Mouse (Mus musculus) frontal cortex, postnatal 25 days (tissue): Measurements from ENCODE around the gene Hmcn1.

Experiments
- DNase-seq, 2 experiments: peaks; one replicate each; pipeline ENCODE4 v3.0.0; 2022; ENCODE audit warnings: low spot score in 2 of 2

The Hmcn1 gene

DNA sequence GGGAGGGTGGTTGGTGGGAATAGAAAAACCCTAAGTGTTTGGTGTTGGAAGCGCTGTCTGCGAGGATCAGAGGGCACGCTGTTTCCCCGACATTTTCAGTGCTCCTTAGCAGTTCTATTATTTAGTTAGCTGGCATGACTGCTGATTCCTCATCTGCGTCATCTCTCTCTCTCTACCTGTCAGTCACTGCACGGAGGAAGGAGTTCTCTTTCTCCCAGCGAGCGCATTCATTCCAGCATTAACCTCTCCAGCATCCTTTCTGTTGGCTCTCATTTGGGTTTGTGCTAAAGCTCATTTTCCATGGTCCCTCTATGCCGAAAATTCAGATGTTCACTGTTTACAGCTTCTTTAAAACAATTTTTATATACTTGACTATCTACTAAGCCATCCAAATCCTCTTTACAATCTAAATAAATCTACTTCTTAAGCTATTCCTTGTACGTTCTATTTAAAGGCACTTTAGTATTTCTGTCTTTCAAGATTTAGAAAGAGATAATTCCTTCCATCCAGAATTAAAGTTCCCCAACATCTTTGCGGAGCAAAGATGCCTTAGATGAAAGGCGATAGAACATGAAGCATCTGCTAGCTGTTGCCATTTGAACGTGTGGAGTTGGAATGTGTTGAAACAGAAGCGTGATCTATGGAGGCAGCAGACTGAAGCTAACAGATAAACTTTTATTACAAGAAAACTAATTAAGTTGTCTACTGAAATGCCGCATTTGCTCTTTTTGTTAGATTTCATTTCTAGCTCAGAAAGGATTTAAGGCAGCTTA, 210.0 kb downstream of the Hmcn1 start:
- DNase-seq = no peak

DNA sequence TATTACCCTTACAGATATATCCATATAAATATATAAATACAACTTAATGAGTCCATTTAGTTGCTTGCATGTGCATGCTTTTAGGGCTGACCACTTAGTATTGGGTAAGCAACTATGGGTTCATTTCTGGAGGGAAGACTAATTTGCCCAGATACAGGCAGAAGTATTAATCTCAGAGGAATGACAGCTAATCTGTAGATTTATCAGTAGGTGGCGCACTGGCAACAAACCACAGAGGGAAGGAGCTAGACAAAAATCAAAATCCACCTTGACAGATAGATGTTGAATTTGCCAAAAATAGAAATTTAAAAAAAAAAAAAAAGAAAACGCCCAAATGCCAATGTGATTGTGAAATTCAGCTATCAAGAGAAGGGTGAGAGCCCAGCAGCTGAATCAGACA, 213.3 kb downstream of the Hmcn1 start:
- no peak for DNase-seq

DNA sequence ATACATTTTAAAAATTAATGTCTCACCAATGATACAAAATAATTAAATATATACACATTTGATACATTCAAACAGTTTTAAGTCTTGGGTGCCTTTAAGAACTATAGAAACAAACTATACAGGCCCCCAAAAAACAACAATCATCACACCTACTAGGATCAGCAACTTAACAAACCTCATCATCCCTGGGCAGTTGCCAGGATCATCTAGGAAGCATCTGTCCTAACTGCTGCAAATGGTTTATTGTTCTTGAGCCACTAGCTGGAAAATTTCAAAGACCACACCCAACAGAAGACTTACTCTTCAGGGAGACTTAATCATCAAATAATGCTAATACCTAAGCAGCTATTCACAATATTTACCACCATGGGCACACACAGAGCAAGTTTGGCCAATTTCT, 216.5 kb downstream of the Hmcn1 start:
- DNase-seq = no peak

DNA sequence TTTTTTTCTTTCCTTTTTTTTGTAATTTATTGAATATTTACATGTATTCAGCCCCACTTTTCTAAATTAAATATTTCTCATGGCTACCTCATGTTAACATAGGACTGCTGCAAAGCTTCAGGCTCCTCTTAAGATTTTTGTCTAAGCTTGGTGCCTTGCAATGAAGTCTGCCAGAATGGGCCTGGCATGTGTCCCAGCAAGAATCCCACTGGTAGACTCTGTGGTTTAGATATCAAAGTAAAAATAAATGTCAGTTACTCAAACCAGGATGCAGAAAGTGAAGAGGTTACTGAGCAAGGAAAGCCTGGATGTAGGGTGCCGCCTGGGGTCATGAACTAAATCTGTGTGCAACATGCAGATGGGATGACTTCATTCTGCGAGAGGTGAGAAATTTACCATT, 217.5 kb downstream of the Hmcn1 start:
- DNase-seq = no peak

DNA sequence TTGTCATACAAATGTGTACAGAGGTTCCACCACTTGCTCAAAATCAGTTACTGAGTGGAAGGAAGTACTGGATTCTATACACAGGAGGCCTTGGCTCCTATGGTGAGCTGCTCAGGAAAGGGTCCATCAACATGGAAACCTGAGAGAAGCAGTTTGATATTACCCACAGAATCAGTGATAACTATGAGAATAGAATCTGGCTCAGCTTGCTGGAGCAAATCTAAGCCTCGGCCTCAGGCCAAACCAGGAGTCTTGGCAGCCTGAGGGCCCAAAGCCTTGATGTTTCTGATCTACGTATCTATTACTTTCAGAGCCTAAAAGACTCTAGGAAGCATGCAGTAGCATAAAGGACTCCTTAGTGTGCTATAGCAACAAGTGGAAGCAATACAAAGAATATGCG, 220.3 kb downstream of the Hmcn1 start:
- DNase-seq = no peak

DNA sequence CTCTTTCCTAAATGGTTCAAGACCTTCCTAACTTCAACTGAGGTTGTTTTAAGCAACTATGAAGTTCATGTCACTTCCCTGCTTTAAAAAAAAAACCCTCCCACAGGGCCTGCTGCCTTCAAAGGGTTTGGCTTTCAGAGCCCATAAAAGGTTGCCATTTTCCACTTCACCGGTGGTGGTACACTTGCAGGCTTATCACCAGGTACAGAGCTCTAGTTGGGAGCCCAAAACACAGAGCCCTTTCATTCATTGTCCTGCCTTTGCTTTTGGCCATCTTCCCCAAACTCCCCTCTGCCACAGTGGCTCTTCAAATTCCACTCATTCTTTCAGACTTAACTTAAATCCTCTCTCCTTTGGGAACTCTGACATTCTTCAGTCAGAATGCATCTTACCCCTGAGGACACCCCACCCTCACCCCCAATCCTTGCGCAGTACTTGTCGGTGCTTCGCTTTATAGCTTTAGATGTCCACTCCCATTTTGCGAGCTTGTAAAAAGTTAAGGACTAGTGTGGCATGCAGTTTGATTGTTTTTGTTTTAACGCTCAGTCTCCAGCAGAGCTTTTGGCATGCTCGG, 222.2 kb downstream of the Hmcn1 start:
- no peak for DNase-seq

DNA sequence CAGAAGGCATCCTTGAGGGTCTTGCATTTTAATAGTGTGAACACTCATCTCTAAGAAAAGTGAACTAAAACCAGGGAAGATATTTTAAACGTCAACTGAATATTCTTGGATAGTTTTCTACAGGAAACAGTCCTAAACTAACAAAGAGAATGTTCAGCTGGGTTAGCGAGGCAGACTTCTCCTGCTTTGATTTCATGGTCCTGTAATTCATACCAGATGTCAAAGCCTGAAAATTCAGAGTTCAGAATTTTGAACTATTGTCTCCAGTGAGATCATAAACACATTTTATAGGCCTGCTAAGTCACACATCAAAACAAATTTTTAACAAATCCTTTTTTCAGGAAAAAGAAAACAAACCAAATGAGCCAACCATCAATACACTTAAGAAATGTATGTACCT, 223.4 kb downstream of the Hmcn1 start:
- DNase-seq = no peak

DNA sequence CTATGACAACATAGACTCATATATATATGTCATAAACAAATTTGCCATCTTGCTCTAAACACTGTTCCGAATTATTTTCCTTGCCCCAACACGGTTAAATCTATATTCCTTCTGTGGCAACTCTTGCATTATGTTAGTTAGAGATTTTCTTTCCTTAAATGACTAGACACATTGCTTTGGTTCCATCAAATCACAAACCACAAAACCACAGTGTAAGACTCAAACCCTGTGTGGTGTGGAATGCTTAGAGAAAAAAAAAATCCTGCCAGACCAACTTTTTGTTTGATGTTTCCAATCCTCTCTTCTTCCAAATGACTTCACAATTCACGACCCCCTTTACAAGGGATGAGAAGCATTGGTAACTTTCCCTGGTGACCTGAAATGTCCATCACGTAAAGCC, 231.6 kb downstream of the Hmcn1 start:
- DNase-seq = no peak

DNA sequence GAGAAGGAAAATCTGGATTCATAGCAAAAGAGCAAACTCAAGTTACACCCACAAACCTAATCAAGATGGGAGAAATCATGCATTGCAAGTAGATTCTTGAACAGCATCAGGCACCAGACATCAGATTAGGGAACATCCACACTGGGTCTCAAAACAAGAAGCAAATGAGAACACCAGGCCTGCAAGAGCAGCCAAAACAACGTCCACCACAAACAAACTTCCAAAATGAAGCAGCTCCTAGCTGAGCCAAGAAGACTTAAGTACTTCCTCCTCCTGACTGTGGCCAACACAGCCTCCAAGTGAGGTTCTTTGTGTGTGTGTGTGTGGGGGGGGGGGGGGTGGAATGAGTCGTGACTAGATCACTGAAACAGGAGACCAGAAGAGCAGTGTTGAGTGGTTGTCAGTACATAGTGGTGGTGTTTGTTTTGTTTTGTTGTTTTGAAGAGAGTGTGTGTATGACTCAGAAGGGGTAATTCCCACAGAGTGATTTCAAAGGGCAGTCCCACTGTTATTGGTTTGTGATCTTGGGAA, 232.4 kb downstream of the Hmcn1 start:
- DNase-seq = no peak

DNA sequence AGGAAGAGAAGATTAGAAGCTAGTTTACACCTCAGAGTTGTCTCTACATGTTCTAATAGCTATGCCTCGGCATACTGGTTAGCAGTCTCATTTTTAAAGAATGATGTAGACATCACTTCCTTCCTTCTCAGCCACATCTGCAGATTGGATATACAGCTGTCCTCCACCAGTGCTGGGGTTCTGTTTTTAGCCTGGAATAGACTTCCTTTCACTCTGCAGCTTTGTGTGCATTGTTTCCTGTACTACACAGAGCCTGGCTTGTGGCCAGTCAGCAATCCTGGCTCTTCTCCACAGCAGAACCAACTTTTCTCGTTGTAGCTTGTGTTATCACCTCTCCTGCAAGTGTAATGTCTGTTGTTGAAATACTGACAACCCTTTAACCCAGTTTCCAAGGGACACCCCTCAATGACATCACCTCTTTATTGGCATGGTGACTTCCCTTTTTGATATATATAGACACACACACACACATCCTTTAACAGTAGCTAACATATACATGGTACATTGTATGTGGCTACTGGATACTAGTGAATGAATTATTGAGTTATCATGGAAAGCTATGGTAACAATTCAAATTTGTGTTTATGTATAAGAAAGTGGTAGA, 233.7 kb downstream of the Hmcn1 start:
- no peak for DNase-seq

DNA sequence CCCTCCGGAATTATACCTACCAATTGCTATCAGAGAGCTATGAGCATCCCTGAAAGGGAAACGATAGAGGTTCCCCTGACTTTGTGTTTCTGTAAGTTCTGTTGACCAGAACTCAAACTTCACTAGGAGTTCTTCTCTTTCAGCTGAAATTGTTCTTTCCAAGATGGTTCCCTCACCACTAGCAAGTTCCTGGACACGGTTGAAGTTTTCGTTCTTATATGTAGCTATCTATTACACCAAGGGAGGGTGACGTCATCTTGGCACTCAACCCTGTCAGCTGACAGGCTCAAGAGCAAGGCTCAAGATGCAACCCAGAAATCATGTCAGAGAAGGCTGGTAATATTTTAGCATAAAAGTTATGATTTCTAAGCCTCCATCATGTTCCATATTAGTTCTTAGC, 239.3 kb downstream of the Hmcn1 start:
- DNase-seq = no peak

DNA sequence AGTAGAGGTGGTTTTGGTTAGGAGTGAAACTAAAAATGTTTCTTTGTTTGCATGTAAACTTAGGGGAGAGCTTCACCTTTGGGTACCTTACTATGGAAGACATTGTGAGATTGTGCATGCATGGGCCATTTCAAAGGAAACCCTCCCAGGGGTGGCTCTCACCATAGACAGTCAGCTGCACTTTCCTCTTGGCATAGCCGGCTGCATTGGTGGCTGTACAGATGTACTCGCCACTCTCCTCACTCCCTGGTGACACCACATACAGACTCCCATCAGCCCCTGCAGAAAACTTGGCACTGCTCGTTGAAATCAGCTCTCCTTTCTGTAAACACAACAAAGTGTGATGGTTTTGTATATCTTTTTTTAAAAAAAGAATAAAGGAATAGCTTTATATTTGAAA, 244.5 kb downstream of the Hmcn1 start:
- no peak for DNase-seq

DNA sequence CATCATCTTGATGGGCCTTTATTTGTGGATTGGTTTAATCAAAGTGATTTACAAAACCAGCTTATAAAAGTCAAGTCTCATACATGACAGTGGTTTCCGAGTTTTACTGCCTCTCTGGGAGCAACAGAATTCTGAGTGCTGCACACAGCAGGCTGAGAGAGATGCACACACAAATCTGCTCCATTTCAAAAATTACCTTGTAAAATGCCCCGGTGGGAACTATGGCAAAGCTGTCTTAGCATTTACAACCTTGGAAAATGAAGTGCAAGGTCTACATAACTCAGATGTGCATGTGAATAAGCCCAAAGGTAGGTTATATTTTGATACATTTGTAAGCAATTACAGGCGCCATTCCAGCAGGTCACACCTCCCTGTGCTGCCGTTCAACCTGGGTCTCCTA, 245.5 kb downstream of the Hmcn1 start:
- no peak for DNase-seq

DNA sequence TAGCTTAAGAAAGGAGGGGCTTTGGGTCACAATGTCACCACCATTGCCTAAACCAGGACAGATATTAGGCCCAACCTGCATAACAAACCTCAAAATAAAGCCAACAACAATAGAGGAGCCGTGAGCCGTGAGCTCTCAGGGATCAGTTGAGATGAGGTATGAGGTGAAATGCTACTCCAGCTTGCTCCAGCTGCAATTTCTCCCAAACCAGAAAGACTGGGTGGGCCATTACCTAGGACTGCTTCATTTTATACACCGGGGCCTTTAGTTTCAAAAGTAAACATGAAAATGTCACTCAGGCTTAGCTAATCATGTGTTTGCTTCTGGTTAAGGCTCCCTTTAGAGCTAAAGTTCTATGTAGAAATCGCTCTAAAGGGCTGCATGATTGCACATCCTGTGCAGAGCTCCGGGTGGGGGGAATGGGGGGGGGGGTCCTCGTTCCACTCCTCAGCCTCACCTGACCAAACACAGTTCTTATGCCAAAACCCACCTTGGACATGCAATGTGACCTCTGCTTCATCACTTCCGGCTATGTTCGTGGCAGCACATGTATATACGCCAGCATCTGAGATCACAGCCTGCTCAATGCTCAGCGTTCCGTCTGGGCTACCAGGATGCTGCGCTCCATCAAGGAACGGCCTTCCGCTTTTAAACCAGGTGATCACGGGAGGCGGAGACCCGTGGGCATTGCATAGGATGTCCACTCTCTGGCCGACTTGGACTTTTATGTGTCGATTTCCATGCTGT, 250.0 kb downstream of the Hmcn1 start:
- DNase-seq = no peak

DNA sequence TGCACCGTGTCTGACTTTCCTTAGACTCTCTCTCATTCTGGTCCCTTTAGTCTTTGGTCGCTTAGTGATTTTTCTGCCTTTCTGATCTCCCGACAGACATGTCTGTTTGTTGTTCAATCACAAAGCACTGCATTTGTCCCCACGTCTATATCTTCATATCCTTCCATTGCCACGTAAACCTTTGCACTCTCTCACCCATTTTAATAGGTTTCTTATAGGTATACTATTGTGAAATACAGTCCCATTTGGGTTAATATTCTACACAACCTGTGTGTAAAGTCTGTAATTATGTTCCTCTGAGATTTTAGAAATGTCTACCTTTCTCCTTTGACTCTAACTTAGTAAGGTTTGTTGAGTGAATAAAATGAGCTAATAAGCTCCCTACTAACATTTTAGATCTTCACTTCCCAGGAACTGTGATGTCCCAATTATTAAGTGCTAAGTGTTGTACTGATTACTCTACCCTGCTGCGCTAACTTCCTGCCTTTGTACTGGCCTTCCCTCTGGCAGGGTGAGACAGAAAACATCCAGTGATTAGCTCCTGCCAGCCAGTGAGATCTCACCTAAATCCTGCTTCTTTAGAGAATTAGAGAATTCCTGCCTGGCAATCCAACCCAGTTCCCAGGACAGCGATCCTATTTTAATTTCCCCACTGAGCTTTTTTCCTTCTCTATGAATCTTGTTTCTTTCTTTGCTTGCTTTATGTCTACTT, 250.7 kb downstream of the Hmcn1 start:
- DNase-seq = no peak

DNA sequence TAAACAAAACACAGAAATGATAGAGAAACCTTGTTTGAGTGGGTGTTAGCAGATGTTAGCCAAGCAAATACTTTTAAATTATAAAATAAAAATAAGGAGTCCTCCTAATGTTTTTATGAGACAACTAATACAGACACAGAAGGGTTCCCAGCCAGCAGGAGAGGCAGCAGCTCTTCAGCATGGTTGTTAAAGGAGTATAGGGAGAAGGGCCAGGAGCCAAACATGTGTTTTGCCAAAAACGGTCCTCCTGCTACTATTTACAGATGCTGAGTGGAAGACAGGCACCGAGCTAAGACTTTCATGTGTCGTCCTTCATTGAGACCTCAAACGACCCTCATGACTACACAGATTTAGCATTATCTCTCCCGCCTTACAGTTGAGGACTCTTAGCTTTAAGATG, 281.8 kb downstream of the Hmcn1 start:
- DNase-seq = no peak

DNA sequence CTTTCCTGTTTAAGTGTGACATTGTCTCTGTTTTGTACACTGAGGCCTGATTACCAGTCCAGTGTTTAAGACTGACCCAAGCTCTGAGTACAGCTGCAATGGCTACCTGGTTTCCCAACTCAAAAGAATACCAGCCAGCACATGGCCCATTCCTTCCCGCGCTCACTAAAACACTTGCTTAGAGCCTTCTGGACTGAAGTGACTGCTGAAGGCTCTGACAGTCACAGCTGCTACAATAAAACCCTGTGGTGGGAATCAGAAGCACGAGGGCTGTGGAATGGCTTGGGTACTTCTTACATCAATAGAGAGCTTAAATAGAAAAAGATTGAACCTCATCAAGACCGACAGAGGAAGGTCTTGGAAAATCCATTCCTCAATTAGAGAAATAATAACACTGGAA, 286.7 kb downstream of the Hmcn1 start:
- no peak for DNase-seq

DNA sequence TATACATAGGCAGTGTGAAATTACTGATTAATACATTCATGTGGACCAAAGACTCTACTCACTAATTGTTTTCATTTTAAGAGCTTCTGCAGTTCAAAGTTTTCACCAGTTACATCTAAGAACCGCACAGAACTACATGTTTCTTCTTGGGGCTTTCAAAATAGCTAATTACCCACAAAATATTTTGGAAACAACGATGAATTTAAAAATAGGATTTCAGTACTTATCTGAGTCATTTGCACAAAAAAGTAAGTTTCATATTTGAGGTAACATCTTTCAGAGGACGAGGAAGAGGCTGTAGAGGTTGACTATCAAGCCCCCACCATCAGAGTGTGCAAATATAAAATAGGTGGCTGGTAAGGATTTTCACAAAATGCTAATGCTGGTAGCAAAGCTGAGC, 295.5 kb downstream of the Hmcn1 start:
- no peak for DNase-seq

DNA sequence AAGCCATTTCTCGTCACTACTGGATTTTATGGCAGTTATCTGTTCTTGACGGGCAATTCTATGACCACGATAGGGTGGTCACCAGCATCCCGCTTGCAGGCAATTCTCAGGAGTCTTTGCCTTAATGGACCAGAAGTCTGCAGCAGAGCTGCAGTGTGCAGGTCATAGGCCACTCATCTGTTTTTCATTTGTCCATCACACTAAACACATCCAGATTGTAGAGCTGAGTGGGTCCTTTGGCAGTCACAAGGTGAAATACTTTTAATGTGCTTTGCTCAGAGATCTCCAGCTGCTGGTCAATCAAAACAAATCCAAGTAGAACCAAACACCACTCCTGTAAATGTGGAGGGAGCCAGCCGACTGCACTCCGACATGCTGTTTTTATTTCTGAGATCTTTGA, 311.2 kb downstream of the Hmcn1 start:
- no peak for DNase-seq

DNA sequence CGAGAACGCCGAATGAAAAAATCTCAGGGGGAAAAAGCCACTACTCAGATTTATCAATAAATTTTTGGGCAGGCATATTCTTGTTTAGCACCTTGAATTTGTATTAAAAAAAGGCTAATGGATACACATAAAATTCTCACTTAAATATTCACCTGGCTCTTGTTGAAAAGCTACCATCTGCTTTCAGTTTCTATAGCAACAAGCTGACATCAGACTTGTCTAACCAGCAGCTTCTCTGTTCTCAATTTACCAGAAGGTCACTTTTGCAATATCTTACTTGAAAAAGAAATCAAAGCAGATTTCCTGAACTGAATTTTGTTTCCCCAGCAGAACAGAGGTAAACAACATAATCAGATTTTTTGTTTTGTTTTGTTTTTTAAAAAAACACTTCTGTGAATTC, 311.8 kb downstream of the Hmcn1 start:
- DNase-seq = no peak

DNA sequence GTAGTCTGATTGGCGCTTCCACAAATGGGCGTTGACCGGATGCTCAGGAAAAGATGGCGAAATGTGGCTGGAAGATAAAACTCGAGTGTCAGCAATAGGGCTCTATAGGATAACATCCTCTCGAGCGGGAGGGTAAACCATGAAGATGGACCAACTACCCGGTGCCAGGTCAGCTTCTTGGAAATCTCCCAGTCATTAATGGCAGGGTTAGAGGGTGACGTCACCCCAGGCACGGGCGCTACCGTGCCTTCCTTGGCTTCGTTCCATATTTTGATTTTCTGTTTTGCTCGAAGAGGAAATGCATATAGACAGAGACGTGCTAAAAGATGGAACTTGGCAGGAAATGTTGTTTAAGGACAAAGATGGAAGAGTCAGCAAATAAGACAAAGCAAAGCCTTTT, 312.2 kb downstream of the Hmcn1 start:
- no peak for DNase-seq

DNA sequence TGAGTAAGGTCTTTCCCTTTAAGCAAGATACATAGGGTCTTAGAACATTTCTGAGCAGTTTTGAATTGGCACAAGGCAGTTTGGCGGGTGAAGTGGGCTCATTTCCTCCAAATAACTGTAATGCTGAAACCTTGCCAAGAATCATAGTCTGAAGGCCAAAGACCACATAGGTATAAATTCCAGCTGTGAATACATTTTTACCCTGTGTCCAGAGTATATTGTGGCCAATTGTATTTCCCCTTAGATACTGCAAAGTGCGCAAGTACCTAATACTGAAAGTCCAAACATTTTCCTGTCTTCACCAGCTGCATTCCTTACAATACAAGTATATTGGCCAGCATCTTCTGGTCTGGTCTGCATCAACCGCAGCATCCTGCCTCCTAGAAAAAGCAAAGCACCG, 312.9 kb downstream of the Hmcn1 start:
- no peak for DNase-seq
